Comparison of ENCODE assay signal across 15 mouse cellular contexts in genomic region chr15:36403336-36404119, GRCm38 (mm10).
DNase-seq lines count a peak whose midpoint lies in the region; ATAC-seq lines count a peak whose summit lies in the region.
"Had no signal": no experiment of that assay in that cellular context is flagged by ENCODE, and none has a peak within 500 bp of the region (broad histone marks: within the 10 kb centered on the region; RNA-seq: fewer than 3 reads in every experiment).

No protein-coding gene starts in this region.

- ATAC-seq in heart, embryonic 16.5 days (replicated peaks; ENCODE audit: extremely low read depth, insufficient read depth, low FRiP score), result peak; percentile 23; the same call in 1 of the 2 replicates
- peak; percentile 84 for ATAC-seq in stomach, embryonic 16.5 days (ENCODE audit: insufficient read depth, low FRiP score)

- 70% methylated on average over 6 of the region's 6 CpGs for WGBS in heart, embryonic 16.5 days
- WGBS in stomach, embryonic 16.5 days, result 55% methylated on average over 6 of the region's 6 CpGs

- peaks cover 16% of the 10 kb centered on the region for H3K4me1 ChIP-seq in heart, embryonic 16.5 days (ENCODE audit: control insufficient read depth, insufficient read depth, low read length)
- peaks cover 9% of the 10 kb centered on the region for H3K4me1 ChIP-seq in stomach, embryonic 16.5 days (ENCODE audit: control insufficient read depth, insufficient read depth, low read length)

- H3K4me3 ChIP-seq in heart, embryonic 16.5 days (ENCODE audit: low read length), result no peak overlapping the region
- H3K4me3 ChIP-seq in stomach, embryonic 16.5 days (replicated peaks; ENCODE audit: low read length), result no peak overlapping the region
- H3K4me3 ChIP-seq: limb, embryonic 12.5 days; liver, embryonic 15.5 days; midbrain, embryonic 10.5 days; neural tube, embryonic 15.5 days had no signal

- H3K36me3 ChIP-seq in heart, embryonic 16.5 days (ENCODE audit: control insufficient read depth, insufficient read depth), result no peaks in the 10 kb centered on the region
- no peaks in the 10 kb centered on the region for H3K36me3 ChIP-seq in stomach, embryonic 16.5 days (ENCODE audit: control insufficient read depth, insufficient read depth, low read length)
- H3K36me3 ChIP-seq: limb, embryonic 12.5 days; liver, embryonic 15.5 days; midbrain, embryonic 10.5 days; neural tube, embryonic 15.5 days had no signal

- H3K4me2 ChIP-seq in heart, embryonic 16.5 days (ENCODE audit: low read depth, low read length), result no peak overlapping the region
- no peak overlapping the region for H3K4me2 ChIP-seq in stomach, embryonic 16.5 days (ENCODE audit: low read depth, low read length)
- H3K4me2 ChIP-seq: limb, embryonic 12.5 days; liver, embryonic 15.5 days; neural tube, embryonic 15.5 days had no signal

- intact Hi-C loops in heart, postnatal 10 days (cut with DNase I), result no loop called here
- intact Hi-C loops in gastrocnemius, postnatal 14 days (cut with DNase I; ENCODE audit: low total_unique reads), result no loop called here

- no peaks in the 10 kb centered on the region for H3K27me3 ChIP-seq in heart, embryonic 16.5 days (ENCODE audit: control insufficient read depth, insufficient read depth, low read length)
- no peaks in the 10 kb centered on the region for H3K27me3 ChIP-seq in stomach, embryonic 16.5 days (ENCODE audit: control insufficient read depth, insufficient read depth, low read length)
- H3K27me3 ChIP-seq: limb, embryonic 12.5 days; neural tube, embryonic 15.5 days had no signal

- 0 out of 2 replicates have a peak overlapping the region, but pooled peaks have one; percentile 37 for H3K27ac ChIP-seq in heart, embryonic 16.5 days (ENCODE audit: low read length)
- H3K27ac ChIP-seq in stomach, embryonic 16.5 days (ENCODE audit: low read length), result peak overlapping the region; percentile 48
- H3K27ac ChIP-seq: limb, embryonic 12.5 days; liver, embryonic 15.5 days; midbrain, embryonic 10.5 days; neural tube, embryonic 15.5 days had no signal

- H3K9ac ChIP-seq in heart, embryonic 16.5 days (ENCODE audit: low read length), result no peak overlapping the region
- no peak overlapping the region for H3K9ac ChIP-seq in stomach, embryonic 16.5 days (ENCODE audit: low read length)
- H3K9ac ChIP-seq: limb, embryonic 12.5 days; liver, embryonic 15.5 days; neural tube, embryonic 15.5 days had no signal

- DNase-seq in adrenal gland, adult 8-10 months, result peak; percentile 18
- DNase-seq in adrenal gland, postnatal 4 days (ENCODE audit: low spot score in 2 of 2), result no peak
- DNase-seq in heart, postnatal 10 days, result no peak
- peak; percentile 80 for DNase-seq in ovary, adult 18-20 months (ENCODE audit: low spot score)
- DNase-seq in ovary, postnatal 14 days (ENCODE audit: low spot score), result no peak
- DNase-seq in gastrocnemius, postnatal 14 days, result no peak
- DNase-seq: cerebellum, postnatal 14 days; gastrocnemius, postnatal 36 days; lung, postnatal 14 days had no signal

- H3K9me3 ChIP-seq in heart, embryonic 16.5 days (replicated peaks; ENCODE audit: control insufficient read depth, low read length), result no peaks in the 10 kb centered on the region
- no peaks in the 10 kb centered on the region for H3K9me3 ChIP-seq in stomach, embryonic 16.5 days (replicated peaks; ENCODE audit: control insufficient read depth, low read length)
- H3K9me3 ChIP-seq: limb, embryonic 12.5 days; liver, embryonic 15.5 days; midbrain, embryonic 10.5 days; neural tube, embryonic 15.5 days had no signal

Comparison
In these comparisons a context has a peak if more than half of its experiments do, and no peak if none do; other contexts are left out.
1. DNase-seq: peak in adrenal gland, adult 8-10 months (single experiment) and ovary, adult 18-20 months (single experiment); none in adrenal gland, postnatal 4 days (0 of 2), heart, postnatal 10 days (0 of 2), ovary, postnatal 14 days (single experiment) and gastrocnemius, postnatal 14 days (single experiment).